Mouse (Mus musculus) bone marrow macrophage, adult 2 months (primary cell): ENCODE measurements around the gene Acot1.

ENCODE experiments used
- CTCF ChIP-seq: IDR thresholded peaks from 2 replicates; pipeline ENCODE4 v1.5.1; 2012; ENCODE audit warnings: low read depth, mild to moderate bottlenecking, low read length, moderate library complexity
- POLR2A ChIP-seq: IDR thresholded peaks from 2 replicates; pipeline ENCODE4 v1.6.1; 2012; ENCODE audit warnings: mild to moderate bottlenecking, low read depth, low read length, borderline replicate concordance

DNA sequence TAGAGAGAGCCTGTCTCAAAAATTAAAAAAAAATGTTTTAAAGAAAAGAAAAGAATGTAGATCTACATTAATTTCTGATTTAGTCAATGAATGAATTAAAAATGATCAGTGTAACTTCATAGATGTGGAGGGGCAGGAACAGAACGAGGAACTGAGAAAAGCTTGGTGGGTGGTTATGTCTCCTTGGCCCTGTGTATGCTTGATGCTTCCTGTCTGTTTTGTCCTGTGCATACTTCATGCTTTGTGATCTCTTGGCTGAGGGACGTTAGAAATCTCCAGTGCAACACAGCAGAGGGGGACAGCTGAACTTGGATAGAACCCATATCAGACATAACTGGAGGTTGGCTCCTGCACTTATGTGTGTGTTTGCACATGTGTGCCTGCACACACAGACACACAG lies 12.1 kb upstream of the Acot1 start:
- TF ChIP-seq POLR2A (no peak), CTCF (no peak)
